Mouse (Mus musculus) adrenal gland, adult 2 months (tissue): ENCODE measurements around the gene Grip1. TPM values are rescaled to one million over a fixed set of nuclear protein-coding genes. Genes with fewer than 3 reads are reported as not detected.
A peak's percentile ranks its signal among the peaks of the same experiment; 100 is the strongest.

Experiments
- DNase-seq: peaks from one replicate; pipeline ENCODE4 v3.0.0; 2021
- polyA plus RNA-seq: library from polyadenylated mRNA; depleted of rRNA; stranded (reverse); fragments of >200 nt; gene quantifications from 2 replicates; pipeline ENCODE4 v1.2.3, GENCODE M21; 2012
- total RNA-seq, 2 experiments: library from RNA; stranded (reverse); gene quantifications; 2 replicates each; pipeline ENCODE4 v1.2.3; 2021

The Grip1 gene
- total and polyA plus RNA-seq, 3 experiments = 0.17 to 0.55 (median 0.43) TPM

DNA sequence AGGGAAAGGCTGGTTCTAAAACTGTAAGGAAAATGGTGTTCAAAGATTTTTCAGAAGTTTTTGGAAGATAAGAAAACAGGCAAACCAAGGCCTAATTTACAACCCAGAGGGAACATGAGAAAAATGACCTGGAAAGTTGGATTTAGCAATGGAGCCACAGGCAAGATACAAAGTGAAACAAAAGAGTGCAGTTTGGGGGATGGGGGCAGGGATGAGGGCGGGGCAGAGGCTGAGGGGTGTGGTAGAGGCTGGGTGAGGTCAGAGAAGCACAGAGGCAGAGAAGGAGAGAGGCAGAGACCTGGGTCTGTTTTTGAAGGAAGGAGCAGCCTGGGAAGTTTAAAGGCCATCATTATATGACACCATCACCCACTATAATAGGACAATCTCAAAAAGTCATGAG is 377.5 kb downstream of the Grip1 start:
- DNase-seq = no peak

DNA sequence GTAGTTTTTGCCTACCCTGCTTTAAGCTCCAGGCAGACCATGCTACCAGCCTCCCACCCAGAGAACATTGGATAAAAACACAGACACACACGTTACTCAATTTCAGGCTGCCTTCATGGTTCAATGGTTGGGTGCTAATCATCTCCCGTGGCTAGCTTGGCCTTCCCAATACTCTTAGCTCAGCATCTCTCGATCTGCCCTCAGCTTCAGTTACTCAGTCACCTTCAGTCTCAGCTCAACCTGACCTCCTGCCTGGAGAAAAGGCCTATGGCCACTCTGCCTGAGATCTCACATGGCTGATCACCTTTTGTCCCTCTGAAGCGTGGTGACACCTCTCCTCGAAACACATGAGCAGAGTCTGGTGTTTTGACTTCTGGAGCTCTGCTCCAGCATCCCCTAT is 379.7 kb downstream of the Grip1 start:
- no peak for DNase-seq

- no peak for DNase-seq
These were observed 380.5 kb downstream of the Grip1 start for GRCm38 (mm10) chr10:119834122-119834521.

GRCm38 (mm10) chr10:119839645-119840044 is 386.0 kb downstream of the Grip1 start:
- no peak for DNase-seq

DNA sequence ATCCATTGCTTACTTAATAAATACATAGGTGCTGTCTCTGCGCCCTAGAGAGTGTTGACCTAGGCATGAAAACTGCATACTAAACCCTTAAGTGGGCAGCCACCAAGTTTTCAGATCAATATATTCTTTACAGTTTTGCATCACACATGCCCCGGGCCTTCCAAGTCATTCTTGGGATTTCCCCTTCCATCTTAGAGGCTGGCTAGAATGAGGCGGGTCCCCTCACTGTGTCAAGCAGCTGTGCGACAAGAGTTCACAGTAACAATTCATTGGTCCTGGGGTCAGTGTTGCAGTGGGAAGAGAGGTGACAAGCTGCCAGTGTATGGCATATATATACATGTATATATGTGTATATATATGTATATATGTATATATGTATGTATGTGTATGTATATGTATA is 388.4 kb downstream of the Grip1 start:
- DNase-seq = no peak

GRCm38 (mm10) chr10:119845705-119846410 is 392.2 kb downstream of the Grip1 start:
- no peak for DNase-seq

DNA sequence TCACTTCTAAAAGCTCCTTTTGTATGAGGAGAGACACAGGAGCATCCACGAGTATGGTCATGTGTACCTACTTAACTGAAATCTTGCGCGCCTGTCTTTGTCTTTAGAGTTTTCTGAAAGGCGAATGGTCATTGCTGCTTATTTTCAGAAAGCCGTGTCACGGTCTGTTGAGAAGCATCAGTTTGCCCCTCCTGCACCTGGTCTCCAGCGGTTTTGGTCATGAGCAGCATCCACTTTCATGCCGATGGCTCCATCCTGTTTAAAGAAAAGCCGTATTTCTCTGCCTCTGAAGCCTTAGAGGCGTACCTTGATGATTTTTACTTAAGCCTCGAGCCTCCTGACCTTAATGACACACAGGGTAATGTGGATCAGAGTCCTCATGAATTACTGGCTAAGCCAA is 398.0 kb downstream of the Grip1 start:
- no peak for DNase-seq

DNA sequence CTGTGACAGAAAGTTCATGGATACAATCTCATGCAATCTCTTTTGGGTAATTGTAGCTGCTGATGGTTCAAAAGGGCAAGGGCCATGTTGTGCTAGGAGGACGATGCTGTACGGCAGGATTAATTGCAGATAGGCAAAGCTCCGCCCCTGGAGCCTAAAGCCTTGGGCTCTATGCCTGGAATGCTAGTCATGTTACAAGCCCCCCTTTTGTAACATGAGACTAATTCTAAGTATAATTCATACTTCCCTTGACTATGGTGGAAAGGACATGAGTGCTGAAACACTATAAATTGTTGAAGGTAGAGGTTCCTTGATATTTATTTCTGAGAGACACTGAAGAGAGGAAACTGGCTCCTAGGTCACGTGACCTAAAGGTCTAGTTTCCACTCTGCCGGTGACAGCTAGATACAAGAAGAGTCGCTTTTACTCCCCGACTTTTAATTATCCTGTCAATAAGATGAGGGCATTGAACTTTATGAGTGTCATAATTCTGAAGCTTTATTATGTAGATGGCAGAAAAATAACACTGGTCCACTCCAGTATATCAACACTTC is 399.0 kb downstream of the Grip1 start:
- no peak for DNase-seq

DNA sequence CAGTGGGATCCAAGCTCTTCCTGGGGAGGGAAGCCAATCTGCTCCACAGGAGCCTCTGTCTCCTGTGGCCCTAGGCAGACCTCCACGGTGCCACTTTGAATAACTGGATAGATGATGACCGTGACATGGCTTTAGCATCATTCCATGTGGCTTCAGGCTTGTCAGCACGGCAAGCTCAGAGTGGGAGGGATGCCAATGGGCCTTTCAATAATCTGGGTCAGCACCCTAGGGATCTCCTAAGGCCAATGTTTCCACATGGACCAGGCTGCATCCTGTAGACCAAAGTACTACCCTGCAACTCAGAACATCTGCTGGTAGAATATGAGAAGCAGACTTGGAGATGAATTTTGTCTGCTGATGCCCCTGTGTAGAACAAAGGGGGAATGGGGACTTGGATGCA is 414.1 kb downstream of the Grip1 start:
- no peak for DNase-seq

DNA sequence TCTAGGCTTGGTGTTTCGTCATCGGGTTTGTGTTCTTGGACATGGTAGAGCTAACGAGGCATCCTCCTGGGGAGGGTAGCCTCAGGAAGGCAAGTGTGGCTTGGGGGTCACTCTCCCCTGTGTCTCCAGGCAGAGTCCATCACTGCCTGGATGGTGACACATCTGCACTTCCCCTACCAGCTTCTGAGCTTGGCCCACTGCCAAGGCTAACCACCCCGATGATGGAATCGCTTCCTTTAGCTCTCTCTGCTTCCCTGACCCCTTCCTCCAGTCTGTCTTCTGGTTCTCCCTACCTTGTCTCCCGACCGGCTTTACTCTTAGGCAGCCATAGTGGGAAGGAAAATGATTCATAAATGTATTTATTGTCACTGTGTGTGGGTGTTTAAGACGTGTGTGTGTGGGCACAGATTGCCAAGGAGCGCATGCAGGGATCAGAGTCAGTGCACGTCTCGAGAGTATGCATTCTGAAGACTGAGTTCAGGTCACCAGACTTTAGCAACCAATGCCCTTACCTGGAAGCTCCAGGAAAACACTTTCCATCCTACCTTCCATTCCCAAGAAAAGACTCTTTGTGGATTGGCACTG is 415.5 kb downstream of the Grip1 start:
- DNase-seq = no peak

- DNase-seq = peak; percentile 4
These were observed 423.1 kb downstream of the Grip1 start for GRCm38 (mm10) chr10:119876721-119877120.

DNA sequence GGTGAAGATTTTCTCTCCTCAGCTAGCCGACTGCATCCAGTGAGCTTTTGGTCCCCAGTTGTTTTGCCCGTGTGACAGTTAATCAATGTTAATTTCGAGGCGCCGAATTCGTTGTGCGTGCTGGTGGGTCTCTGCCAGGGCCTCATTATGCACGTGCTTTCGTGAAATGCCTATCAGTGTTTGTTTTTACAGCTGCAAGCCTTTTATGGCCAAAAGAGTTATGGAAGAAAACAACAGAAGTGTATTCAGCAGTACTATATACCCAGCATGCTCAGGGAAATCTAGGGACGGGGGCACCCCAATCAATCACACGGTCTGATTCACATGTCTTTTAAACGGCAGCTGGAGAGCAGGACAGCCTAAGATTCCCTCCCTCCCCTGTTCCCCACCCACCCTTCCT is 424.7 kb downstream of the Grip1 start:
- DNase-seq = no peak

DNA sequence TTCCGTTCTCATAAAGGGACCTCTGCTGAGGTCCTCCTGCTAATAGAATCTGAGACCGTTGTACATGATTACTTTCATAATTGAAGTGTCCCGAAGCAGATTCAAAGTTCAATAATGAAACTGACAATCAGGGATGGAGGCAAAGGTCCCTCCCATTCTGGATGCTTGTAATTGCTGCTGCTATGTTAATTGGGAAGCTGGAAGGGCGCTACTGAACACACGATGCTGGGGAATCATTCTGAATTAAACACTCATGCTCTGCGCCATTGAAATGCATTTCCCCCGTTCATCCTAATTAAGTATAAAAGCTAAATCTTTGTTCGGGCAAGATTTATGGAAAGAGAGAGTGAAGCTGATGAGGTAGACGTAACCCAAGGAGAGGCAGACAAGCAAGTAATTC is 431.0 kb downstream of the Grip1 start:
- DNase-seq = no peak

DNA sequence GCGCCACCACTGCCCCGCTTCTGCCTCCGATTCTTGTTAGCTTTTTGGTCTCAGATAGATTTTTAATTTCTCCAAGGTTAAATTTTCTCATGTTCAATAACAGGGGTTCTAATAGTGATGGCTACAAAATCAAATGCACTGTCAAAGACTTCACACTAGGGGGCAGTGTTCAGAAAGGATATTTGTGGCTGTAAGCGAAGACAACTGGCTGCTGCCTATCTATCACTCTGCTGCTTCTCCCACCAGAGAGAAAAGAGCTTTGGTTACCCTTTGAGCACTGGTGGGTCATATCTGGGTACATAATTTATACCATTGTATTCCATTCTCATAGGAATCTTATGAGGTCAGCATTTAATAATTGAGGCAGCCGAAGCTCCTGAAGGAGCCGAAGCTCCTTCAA is 431.9 kb downstream of the Grip1 start:
- DNase-seq = no peak

DNA sequence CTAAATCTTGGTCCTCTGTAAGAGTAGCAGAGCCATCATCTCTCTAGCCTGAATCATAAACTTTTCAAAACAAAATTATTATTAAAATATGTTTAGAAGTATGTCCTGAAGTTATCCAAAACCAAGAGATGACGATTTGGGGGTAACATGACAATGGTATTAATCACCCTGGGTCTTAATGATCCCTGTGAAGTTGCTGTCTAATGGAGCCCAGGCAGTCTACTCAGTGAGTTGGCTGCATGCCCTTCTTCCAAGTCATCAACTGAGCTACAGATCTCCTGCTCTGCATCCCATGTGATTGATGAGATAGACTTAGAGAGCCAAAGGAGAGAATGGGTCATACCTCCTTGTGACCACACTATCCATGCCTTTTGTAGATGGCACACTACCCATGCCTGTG is 433.1 kb downstream of the Grip1 start:
- DNase-seq = no peak

DNA sequence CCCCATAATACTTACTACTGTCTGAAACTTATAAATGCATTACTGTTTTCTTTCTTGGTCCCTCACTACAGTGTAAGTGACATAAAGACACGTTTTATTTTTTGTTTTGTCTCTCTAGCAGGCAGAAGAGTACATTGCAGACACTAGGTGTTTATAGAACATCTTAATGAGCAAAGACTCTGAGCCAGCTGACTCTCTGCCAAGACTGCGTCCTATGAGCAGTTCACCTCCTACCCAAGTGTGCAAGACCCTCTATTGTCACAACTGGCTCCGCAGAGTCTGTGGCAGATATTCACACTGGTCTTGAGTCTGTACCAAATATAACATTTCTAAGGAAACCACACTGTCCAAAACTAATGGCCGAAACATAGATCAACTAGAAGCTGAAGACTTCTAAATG is 449.1 kb downstream of the Grip1 start:
- DNase-seq = no peak

- DNase-seq = no peak
These were observed 453.2 kb downstream of the Grip1 start for GRCm38 (mm10) chr10:119906869-119907268.

GRCm38 (mm10) chr10:119917995-119918394 is 464.4 kb downstream of the Grip1 start:
- no peak for DNase-seq

GRCm38 (mm10) chr10:119927963-119928362 is 474.3 kb downstream of the Grip1 start:
- no peak for DNase-seq

GRCm38 (mm10) chr10:119928921-119929320 is 475.3 kb downstream of the Grip1 start:
- DNase-seq = no peak

DNA sequence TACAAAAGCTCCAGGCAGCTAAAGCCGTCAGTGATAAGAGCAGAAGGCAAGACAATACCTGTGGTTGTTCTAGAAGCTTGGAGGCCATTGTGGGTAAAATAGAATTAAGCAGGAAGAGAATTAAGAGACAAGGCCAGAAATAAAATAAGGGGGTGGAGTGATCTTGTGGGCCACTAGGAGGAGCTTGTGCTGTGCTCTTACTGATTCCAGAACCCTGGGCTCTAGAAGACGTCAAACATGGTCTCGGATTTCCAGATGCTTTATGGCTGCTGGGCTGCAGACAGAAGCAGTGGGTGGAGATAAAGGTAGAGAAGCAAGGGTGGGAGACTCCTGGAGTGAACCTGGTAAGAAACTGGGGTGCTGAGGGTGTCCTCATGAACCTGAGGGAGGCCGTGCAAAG is 479.2 kb downstream of the Grip1 start:
- DNase-seq = no peak

- DNase-seq = no peak
These were observed 479.7 kb downstream of the Grip1 start for GRCm38 (mm10) chr10:119933362-119933761.

GRCm38 (mm10) chr10:119935231-119935630 is 481.6 kb downstream of the Grip1 start:
- no peak for DNase-seq

GRCm38 (mm10) chr10:119937481-119937880 is 483.9 kb downstream of the Grip1 start:
- DNase-seq = no peak
